Mouse (Mus musculus): Measurements from ENCODE around the gene Sept1. TPM values are rescaled to one million over a fixed set of nuclear protein-coding genes. Genes with fewer than 3 reads are reported as not detected.
"Not testable (repeated sequence)": the region's sequence is repeated elsewhere in the genome, so short reads cannot be mapped to it uniquely, and the experiment has no call there.

The Sept1 gene
- total RNA-seq, 2 experiments from 2014 or later: 31.2 to 36.2 TPM

- ATAC-seq (ENCODE audit: poor library complexity, severe bottlenecking): peak; percentile 92
These were observed 37.2 kb downstream of the Sept1 start, which contains the start of gene Cd2bp2 for GRCm38 (mm10) chr7:127195544-127196295. Gene Cd2bp2 (minus strand): TSS chr7:127196050.

- ATAC-seq (ENCODE audit: poor library complexity, severe bottlenecking): no peak
These were observed 38.3 kb downstream of the Sept1 start for GRCm38 (mm10) chr7:127194633-127195029.

- no peak for ATAC-seq (ENCODE audit: poor library complexity, severe bottlenecking)
These were observed 38.8 kb downstream of the Sept1 start for GRCm38 (mm10) chr7:127194011-127194632.

- no peak for ATAC-seq (ENCODE audit: poor library complexity, severe bottlenecking)
These were observed 39.9 kb downstream of the Sept1 start for GRCm38 (mm10) chr7:127192989-127193388.

DNA sequence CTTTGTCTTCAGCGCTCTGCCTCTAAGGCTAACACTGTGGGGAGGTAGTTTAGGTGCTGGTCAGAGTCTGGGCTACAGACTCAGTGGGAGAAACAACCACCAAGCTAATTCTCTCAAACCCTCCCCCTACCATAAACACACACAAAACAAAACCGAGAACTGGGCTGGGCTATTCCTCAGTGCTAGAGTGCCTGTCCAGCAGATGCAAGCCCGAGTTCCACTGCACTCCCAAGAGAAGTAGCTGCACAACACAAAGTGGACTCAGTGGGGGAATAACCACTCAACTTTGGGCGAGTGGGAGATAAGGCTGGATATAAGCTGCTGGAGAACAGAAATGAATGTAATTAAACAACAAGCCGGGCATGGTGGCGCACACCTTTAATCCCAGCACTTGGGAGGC, 42.3 kb downstream of the Sept1 start:
- no peak for ATAC-seq (ENCODE audit: poor library complexity, severe bottlenecking)

- ATAC-seq (ENCODE audit: poor library complexity, severe bottlenecking): no peak
These were observed 44.3 kb downstream of the Sept1 start for GRCm38 (mm10) chr7:127188305-127189276.

- no peak for ATAC-seq (ENCODE audit: poor library complexity, severe bottlenecking)
These were observed 45.6 kb downstream of the Sept1 start for GRCm38 (mm10) chr7:127187351-127187750.

DNA sequence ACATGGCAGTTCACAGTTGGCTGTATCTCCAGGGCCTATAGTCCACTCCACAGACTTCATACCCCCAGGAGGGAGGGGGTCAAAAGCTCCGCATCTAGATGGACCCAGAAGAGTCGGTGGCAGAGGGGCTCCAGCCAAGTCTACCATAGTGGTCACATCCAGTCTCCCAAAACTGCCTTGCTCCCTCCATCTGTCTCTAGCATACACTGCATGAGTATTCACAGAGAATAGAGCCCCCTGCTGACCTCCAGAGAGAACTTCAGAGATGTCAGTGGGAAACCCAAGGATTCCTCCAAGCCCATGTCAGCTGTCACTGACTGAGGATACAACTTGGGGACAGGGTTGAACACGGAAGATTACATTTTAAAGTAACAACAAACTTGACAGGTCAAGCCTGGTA, 47.3 kb downstream of the Sept1 start:
- ATAC-seq (ENCODE audit: poor library complexity, severe bottlenecking): peak; percentile 54

DNA sequence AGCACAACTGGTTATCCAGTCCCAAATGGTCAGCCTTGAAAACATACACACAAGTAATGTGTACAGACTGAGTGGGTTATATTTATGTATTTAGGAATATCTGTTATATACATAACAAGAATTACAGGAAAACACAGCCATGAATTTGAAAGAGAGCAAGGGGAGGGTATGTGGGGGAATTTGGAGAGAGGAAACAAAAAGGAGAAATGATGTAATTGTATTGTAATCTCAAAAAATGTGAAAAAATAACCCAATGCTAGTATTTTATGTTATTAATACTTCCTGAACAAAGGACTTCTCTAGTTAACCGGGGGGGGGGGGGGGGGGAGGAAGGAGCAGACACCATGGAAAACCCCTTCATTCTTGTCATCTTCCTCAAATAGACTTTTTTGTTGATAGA, 48.2 kb downstream of the Sept1 start:
- no peak for ATAC-seq (ENCODE audit: poor library complexity, severe bottlenecking)

DNA sequence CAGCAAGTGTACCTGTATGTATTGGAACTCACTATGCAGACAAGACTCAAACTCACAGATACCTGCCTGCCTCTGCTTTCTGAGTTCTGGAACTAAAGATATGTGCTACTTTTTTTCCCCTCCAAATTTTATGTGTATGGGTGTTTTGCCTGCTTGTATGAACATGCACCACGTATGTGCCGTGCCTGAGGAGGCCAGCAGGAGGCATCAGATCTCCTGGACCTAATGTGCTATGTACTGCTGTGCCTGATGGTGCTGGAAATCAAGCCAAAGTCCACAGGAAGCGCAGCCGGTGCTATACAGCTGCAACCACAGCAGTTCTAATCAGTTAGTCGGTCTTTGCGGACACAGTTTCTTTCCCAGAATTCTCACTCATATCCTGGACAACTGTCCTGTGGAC, 49.1 kb downstream of the Sept1 start:
- peak; percentile 63 for ATAC-seq (ENCODE audit: poor library complexity, severe bottlenecking)

GRCm38 (mm10) chr7:127183345-127183744, 49.6 kb downstream of the Sept1 start:
- ATAC-seq (ENCODE audit: poor library complexity, severe bottlenecking): no peak

DNA sequence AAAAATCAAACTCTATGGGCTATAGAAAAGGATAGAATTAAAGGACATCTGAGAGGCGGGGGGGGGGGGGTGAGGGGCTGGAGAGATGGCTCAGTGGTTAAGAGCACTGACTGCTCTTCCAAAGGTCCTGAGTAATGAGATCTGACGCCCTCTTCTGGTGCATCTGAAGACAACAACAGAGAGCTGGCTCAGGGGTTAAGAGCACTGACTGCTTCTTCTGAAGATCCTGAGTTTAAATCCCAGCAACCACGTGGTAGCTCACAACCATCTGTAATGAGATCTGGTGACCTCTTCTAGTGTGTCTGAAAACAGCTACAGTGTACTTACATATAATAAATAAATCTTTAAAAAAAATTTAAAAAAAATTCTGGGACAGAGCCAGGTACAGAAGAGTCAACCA, 51.2 kb downstream of the Sept1 start:
- ATAC-seq (ENCODE audit: poor library complexity, severe bottlenecking): not testable (repeated sequence)

DNA sequence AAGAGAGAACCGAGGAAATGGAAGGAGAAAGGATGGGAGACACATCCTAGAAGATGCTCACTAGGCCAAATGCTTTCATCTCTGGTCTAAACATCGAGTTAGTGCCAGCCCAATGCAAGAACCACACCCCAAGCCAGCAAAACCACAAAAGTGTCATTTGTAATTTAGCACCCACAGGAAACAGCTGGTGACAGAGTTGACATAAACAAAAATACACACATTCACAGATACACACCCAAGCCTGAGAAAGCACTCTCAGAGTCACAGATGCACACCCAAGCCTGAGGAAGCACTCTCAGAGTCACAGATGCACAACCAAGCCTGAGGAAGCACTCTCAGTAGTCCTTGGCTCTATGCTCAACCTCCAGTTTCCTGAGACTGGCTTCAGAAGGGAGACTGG, 52.1 kb downstream of the Sept1 start:
- peak; percentile 52 for ATAC-seq (ENCODE audit: poor library complexity, severe bottlenecking)

GRCm38 (mm10) chr7:127176937-127177336, 56.0 kb downstream of the Sept1 start:
- no peak for ATAC-seq (ENCODE audit: poor library complexity, severe bottlenecking)

- ATAC-seq (ENCODE audit: poor library complexity, severe bottlenecking): peak; percentile 47; the same call in 1 of the 2 replicates
These were observed 66.4 kb downstream of the Sept1 start for GRCm38 (mm10) chr7:127166501-127166900.

GRCm38 (mm10) chr7:127165607-127166493, 67.1 kb downstream of the Sept1 start:
- ATAC-seq (ENCODE audit: poor library complexity, severe bottlenecking): peak; percentile 44

Measured in megakaryocyte, adult 5-6 weeks (primary cell).